Mouse (Mus musculus): ENCODE results near the gene Lama4.

The Lama4 gene

GRCm38 (mm10) chr10:38965075-38965781 is at the start of gene Lama4:
Gene Lama4, plus strand, starts transcription at chr10:38965515.
- DNase-seq (ENCODE audit: low spot score in 2 of 2): peak in 1 of 2 experiments; percentile 19

DNA sequence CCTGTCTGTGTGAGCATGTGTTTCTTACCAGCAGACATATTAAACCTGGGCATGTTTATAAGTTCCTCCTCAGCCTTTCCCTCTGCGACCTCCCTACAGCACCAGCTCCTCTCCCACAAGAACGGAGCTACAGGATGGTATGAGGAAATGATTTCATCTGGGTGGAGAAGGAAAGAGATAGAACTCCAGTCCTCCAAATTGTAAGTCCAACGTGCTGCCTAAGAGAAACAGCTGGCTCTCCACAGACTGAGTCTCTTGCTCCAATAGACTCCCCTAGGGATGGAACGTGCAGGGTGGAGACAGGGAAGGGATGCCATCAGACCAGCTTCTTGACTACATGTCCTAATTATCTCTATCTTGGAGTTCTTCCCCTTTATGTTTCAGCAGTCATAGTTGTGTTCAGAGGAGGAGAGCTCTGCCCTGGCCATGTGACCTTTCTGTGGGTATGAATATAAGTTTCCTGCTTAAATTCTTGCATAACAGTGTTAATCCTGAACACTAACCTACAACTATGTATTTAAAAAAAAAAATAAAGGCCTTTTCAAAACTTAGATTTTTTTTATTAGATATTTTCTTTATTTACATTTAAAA is 49.2 kb upstream of the Lama4 start:
- no peak for DNase-seq (ENCODE audit: low spot score in 2 of 2)

DNA sequence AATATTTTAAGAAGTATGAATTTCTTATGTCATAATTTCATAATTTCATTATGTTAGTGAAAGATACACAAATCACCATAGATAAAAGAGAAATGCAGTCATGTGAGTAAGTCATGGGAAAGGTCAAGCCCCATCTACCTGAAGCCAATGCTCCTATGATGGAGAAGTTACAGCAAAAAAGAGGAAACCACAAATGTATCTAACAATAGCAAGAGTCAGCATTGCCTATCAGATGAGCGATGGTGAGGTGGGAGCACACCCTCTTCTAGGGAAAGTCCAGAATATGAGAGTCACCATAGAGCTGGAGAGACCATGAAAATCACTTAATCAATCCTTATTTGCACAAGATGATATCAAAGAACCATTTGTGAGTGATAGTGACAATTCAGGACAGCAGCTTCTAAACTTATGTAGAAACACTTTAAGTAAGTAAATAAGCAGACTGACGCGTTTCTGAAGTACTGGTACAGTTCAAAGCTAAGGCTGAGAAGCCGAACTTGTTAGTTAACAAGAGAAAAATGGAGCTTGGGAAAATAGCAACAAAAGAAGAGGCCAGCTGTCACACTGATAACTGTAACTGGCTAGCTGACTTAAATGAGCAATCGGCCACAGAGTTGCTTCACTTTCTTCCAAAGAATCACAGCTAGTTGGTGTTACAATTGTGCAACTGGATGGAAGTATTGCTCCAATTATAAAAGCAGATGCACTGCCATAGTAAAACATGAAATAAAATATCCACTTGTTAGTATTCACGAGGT is 36.2 kb upstream of the Lama4 start:
- DNase-seq (ENCODE audit: low spot score in 2 of 2): no peak

GRCm38 (mm10) chr10:38944701-38945100 is 20.6 kb upstream of the Lama4 start:
- no peak for DNase-seq (ENCODE audit: low spot score in 2 of 2)

GRCm38 (mm10) chr10:38961920-38962319 is 3.4 kb upstream of the Lama4 start:
- no peak for DNase-seq (ENCODE audit: low spot score in 2 of 2)

DNA sequence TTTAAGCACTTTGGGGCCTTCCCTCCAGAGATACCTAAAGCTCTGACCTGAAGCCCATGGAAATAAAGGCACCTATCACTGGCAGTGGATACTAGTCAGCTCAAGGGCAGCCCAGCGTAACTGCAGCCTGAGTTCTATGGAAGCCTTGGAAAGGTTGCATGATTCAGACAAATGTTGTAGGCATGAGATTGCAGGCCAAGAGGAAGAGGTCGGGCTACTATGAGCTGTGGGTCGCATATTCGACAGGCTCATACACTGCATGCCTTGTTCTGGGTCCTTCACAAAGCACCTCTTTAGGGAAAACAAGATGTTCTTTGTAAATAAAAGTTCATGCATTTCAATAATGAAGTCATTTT is 618 bp upstream of the Lama4 start:
- DNase-seq (ENCODE audit: low spot score in 2 of 2): no peak

- peak in 1 of 2 experiments; percentile 14 for DNase-seq (ENCODE audit: low spot score in 2 of 2)
These were observed 542 bp downstream of the Lama4 start for GRCm38 (mm10) chr10:38965857-38966256.

- DNase-seq (ENCODE audit: low spot score in 2 of 2): no peak
These were observed 1.3 kb downstream of the Lama4 start for GRCm38 (mm10) chr10:38966646-38967045.

DNA sequence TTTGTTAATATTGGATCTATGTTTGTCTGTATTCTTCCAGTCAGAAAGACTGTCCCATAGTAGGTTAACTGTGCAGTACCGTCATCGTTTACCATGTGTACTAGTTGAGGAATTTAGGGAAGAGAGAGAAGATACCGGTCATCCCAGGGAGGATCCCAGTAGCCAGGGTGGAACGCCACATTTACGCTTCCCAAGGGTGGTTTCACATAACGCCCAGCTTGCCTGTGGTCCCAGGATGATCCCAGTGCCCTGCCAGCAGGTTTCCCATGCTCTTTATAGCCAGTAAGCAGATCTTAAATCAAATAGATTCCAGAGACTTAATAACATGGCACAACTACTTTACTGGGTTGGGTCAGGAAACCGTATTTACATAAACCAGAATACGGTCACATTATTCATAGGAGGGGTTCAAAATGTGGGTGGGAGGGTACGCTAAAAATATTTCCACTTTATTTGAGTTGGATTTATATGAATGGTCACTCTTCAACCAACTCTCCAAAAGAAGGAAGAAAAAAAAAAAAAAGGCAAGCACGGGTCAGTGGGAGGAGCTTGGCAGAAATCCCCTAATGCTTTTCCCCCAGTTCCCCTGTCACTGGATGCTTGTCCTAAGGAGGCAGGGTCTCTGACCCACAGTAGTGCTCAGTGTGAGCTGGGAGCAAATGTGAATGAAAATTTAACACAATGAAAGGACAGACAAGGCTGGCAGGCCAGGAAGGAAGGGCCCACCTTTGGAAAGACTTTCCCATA is 3.2 kb downstream of the Lama4 start:
- no peak for DNase-seq (ENCODE audit: low spot score in 2 of 2)

- no peak for DNase-seq (ENCODE audit: low spot score in 2 of 2)
These were observed 4.2 kb downstream of the Lama4 start for GRCm38 (mm10) chr10:38969543-38969942.

DNA sequence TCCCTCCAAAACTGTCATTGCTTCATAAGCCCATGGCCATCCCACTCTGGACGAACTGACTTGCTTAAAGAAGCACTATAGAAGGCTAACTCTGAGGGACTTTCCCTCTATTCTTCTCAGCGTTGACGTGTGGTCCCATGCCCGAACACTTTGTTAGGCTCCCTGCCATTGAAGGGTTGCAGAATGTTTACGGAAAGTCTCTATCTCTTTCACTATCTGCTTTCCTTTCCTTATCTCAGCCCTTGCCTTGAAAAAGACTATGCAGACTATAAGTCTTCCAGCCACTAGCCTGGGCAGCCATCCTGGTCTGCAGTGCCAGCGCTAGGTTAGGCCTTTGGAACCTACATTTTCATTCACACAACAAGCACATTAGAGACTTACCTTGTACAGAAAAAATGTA is 4.7 kb downstream of the Lama4 start:
- DNase-seq (ENCODE audit: low spot score in 2 of 2): no peak

DNA sequence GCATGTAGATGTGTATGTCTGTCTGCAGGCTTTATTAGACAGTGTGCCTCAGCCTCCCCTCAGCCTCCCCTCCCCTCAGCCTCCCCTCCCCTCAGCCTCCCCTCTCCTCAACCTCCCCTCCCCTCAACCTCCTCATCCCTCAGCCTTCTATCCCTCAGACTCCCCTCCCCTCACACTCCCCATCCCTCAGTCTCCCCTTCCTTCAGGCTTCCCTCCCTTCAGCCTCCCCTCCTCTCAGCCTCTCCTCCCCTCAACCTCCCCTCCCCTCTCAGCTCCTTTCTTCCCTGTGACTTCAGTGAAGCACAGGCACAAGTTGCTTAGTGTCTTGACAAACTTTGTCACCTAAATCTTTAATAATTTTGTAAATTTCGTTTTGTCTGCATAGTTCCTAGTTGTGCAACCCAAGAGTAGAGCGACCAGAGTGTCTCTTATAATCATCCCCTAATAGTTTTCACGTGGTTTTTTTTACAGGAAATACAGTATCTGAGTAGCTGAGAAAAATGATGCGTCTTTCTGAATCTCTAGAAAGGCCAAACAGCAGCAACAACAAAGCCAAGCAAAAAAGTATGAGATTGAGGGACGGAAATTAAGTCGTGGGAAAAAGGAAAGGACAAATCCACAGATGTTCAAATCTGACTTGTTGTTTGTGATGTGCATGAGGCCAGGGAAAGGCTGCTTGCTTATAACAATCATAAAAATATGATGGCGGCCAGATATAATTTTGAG is 7.1 kb downstream of the Lama4 start:
- no peak for DNase-seq (ENCODE audit: low spot score in 2 of 2)

DNA sequence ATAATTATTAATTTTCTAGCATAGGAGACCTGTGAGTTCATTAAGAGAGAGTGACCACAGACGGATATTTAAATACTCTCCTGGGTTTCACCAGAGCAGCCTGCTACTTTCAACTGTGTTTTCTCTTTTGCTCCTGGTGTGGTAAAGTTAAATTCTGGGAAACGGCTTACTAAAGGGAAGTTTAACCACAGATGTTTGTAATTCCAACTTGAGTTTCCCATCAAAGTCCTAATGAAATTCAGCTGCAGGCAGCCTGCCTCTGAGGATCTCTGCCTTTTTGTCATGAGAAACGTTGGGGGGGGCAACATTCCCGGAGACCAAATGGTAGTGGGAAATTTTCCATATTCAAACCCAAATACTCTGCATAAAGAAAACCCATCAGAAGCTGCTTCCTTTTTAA is 7.7 kb downstream of the Lama4 start:
- no peak for DNase-seq (ENCODE audit: low spot score in 2 of 2)

DNA sequence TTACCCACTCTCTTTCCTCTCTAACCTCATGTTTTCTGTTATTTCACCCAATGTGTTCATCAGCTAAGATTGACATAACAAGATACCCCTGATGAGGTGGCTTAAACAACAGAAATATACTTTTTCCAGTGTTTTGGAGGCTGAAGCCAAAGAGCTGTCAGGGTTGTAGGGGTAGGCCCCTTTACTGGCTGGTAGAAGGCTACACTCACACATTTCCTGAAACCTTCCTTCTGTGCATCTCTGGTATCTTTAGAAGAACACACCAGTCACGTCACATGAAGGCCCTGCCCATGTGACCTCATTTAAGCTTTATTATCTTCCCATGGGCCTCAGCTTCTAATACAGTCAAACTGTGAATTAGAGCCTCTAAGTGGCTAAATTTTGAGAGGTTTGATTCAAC is 12.9 kb downstream of the Lama4 start:
- DNase-seq (ENCODE audit: low spot score in 2 of 2): no peak

- DNase-seq (ENCODE audit: low spot score in 2 of 2): no peak
These were observed 14.4 kb downstream of the Lama4 start for GRCm38 (mm10) chr10:38979699-38980098.

DNA sequence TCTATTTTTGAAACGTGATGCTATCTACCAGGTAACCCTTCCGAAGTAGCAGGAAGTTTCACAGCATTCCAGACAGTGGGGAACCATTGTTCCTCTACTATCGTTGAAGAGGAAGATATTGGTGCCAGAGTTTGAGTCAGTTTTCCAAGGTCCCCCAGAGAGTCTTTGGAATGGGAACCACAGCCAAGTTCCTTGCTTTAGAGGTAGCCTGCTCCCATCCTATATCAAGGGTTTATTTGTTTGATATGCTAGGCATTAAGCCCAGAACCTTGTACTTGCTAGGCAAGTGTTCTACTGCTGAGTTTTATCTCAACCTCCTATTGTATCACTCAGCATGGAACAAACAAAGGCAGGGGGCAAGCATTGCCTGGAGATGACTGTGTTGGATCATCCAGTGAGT is 15.7 kb downstream of the Lama4 start:
- no peak for DNase-seq (ENCODE audit: low spot score in 2 of 2)

- no peak for DNase-seq (ENCODE audit: low spot score in 2 of 2)
These were observed 19.2 kb downstream of the Lama4 start for GRCm38 (mm10) chr10:38984358-38985075.

- no peak for DNase-seq (ENCODE audit: low spot score in 2 of 2)
These were observed 20.7 kb downstream of the Lama4 start for GRCm38 (mm10) chr10:38986053-38986452.

DNA sequence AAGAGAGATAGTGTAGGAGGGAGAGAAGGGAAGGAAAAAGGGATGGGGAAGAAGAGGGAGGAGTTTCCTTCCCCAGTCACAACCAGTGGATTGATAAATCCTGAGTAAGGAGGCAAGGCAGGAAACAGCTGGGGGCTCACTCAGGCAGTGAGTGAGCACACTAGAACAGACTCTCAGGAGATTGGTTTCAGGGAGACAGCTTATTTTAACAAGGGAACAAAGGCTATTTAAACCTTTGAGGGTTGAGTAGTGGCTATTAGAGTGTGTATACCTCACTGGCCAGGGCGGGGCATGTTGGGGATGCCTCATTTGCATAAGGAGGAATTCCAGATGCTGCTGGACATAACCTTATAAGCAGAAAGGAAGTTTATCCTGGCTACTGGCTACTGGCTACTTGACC is 27.5 kb downstream of the Lama4 start:
- DNase-seq (ENCODE audit: low spot score in 2 of 2): no peak

GRCm38 (mm10) chr10:38993632-38994424 is 28.5 kb downstream of the Lama4 start:
- no peak for DNase-seq (ENCODE audit: low spot score in 2 of 2)
